Mouse (Mus musculus): ENCODE data around the gene Smg7. TPM values are rescaled to one million over a fixed set of nuclear protein-coding genes. Genes with fewer than 3 reads are reported as not detected.
"Not testable (repeated sequence)": the region's sequence is repeated elsewhere in the genome, so short reads cannot be mapped to it uniquely, and the experiment has no call there.

Gene Smg7
- polyA plus RNA-seq, 1 experiment: 144 TPM

DNA sequence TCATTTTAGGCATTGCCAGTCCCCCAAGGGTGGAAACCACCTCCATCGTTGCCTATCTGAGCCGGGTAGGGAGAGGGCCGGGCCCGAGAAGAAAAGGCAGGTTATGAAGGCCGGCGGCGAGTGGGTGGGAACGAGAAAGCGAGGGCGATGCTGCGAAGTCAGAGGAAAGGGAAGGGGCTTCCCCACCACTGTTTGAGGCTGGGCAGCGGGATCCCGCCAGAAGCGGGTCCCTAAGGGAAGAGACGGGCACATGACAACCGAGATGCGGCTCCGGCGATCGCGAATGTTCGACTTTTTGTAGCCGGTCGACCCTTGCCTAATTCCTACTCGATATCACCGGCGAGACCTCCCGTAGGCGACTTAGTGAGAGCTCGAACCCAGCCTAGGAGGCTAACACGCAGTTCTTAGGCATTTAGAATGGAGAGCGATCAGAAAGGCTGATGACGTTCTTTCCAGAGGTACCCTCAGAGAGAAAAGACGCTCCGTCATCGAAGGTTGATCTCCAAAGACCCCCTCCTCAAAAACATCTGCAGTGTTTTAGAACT, 1.2 kb upstream of the Smg7 start:
- Histone ChIP-seq H3K27ac (ENCODE audit: insufficient read depth, low read length) (peak overlapping the region; percentile 75), H3K9ac (ENCODE audit: low read depth, poor library complexity, severe bottlenecking) (peak overlapping the region; percentile 99), H3K27me3 (ENCODE audit: control insufficient read depth, insufficient read depth, low read length, poor library complexity, severe bottlenecking) (no peaks in the 10 kb centered on the region), H3K36me3 (ENCODE audit: control insufficient read depth, insufficient read depth, low read length, poor library complexity, severe bottlenecking) (peaks cover 9% of the 10 kb centered on the region; the same call in 1 of the 2 replicates), H3K4me3 (ENCODE audit: low read depth, low read length) (peak overlapping the region; percentile 76), H3K9me3 (replicated peaks; ENCODE audit: control insufficient read depth, insufficient read depth, low read length, poor library complexity, severe bottlenecking) (no peaks in the 10 kb centered on the region), H3K4me1 (ENCODE audit: control insufficient read depth, insufficient read depth, low read length) (no peaks in the 10 kb centered on the region)
- TF ChIP-seq EP300 (IDR thresholded peaks at IDR 0.05; ENCODE audit: insufficient read depth, low read depth, low read length) (no peak), CTCF (IDR thresholded peaks at IDR 0.05; ENCODE audit: low read depth, low read length) (no peak), POLR2A (IDR thresholded peaks at IDR 0.05; ENCODE audit: insufficient read depth, low read length) (no peak)

GRCm38 (mm10) chr1:152902665-152903516, 445 bp upstream of the Smg7 start:
- peak overlapping the region; percentile 87 for H3K27ac ChIP-seq (ENCODE audit: insufficient read depth, low read length)
- peaks cover 16% of the 10 kb centered on the region; the same call in 1 of the 2 replicates for H3K36me3 ChIP-seq (ENCODE audit: control insufficient read depth, insufficient read depth, low read length, poor library complexity, severe bottlenecking)
- TF ChIP-seq EP300 (IDR thresholded peaks at IDR 0.05; ENCODE audit: insufficient read depth, low read depth, low read length) (no peak), CTCF (IDR thresholded peaks at IDR 0.05; ENCODE audit: low read depth, low read length) (no peak), POLR2A (IDR thresholded peaks at IDR 0.05; ENCODE audit: insufficient read depth, low read length) (no peak)
- peak overlapping the region; percentile 99 for H3K9ac ChIP-seq (ENCODE audit: low read depth, poor library complexity, severe bottlenecking)
- H3K4me3 ChIP-seq (ENCODE audit: low read depth, low read length): peak overlapping the region; percentile 86
- H3K27me3 ChIP-seq (ENCODE audit: control insufficient read depth, insufficient read depth, low read length, poor library complexity, severe bottlenecking): no peaks in the 10 kb centered on the region
- no peaks in the 10 kb centered on the region for H3K4me1 ChIP-seq (ENCODE audit: control insufficient read depth, insufficient read depth, low read length)
- H3K9me3 ChIP-seq (replicated peaks; ENCODE audit: control insufficient read depth, insufficient read depth, low read length, poor library complexity, severe bottlenecking): no peaks in the 10 kb centered on the region

DNA sequence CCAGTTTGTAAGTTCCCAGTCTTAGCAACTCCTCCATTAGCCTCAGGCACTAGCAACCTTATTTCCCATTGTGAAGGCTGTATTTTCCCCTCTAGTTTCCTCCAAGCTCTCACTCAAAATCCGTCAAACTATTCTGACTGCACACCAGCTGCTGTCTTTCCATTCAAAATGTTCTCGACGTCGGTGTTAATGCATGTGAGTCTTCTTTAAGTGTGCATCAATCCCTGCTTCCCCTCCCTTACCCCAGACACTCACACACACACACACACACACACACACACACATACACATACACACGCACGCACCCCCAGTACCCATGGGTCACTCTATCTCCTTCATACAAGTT, 1.1 kb downstream of the Smg7 start:
- peak overlapping the region; percentile 86 for H3K4me3 ChIP-seq (ENCODE audit: low read depth, low read length)
- no peaks in the 10 kb centered on the region for H3K27me3 ChIP-seq (ENCODE audit: control insufficient read depth, insufficient read depth, low read length, poor library complexity, severe bottlenecking)
- H3K9me3 ChIP-seq (replicated peaks; ENCODE audit: control insufficient read depth, insufficient read depth, low read length, poor library complexity, severe bottlenecking): no peaks in the 10 kb centered on the region
- peak overlapping the region; percentile 74 for H3K27ac ChIP-seq (ENCODE audit: insufficient read depth, low read length)
- peak overlapping the region; percentile 99 for H3K9ac ChIP-seq (ENCODE audit: low read depth, poor library complexity, severe bottlenecking)
- no peaks in the 10 kb centered on the region for H3K4me1 ChIP-seq (ENCODE audit: control insufficient read depth, insufficient read depth, low read length)
- TF ChIP-seq EP300 (IDR thresholded peaks at IDR 0.05; ENCODE audit: insufficient read depth, low read depth, low read length) (no peak), POLR2A (IDR thresholded peaks at IDR 0.05; ENCODE audit: insufficient read depth, low read length) (no peak), CTCF (IDR thresholded peaks at IDR 0.05; ENCODE audit: low read depth, low read length) (no peak)
- H3K36me3 ChIP-seq (ENCODE audit: control insufficient read depth, insufficient read depth, low read length, poor library complexity, severe bottlenecking): peaks cover 25% of the 10 kb centered on the region; the same call in 1 of the 2 replicates

DNA sequence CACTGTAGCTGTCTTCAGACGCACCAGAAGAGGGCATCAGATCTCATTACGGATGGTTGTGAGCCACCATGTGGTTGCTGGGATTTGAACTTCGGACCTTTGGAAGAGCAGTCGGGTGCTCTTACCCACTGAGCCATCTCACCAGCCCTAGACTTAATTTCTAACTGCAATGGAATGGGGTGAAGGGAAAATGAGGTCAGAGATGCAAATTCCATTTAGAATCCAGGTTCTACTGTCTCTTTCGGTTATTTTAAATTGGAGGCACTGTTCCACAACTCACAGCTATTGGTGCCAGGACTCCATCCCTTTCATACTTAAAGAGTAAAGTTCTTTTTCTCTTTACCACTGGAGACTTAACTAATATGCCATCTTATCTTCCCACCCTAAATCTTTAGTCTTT, 14.4 kb downstream of the Smg7 start:
- not testable (repeated sequence) for H3K9ac ChIP-seq (ENCODE audit: low read depth, poor library complexity, severe bottlenecking); H3K4me1 ChIP-seq (ENCODE audit: control insufficient read depth, insufficient read depth, low read length); H3K9me3 ChIP-seq (replicated peaks; ENCODE audit: control insufficient read depth, insufficient read depth, low read length, poor library complexity, severe bottlenecking); H3K27ac ChIP-seq (ENCODE audit: insufficient read depth, low read length); H3K36me3 ChIP-seq (ENCODE audit: control insufficient read depth, insufficient read depth, low read length, poor library complexity, severe bottlenecking); H3K27me3 ChIP-seq (ENCODE audit: control insufficient read depth, insufficient read depth, low read length, poor library complexity, severe bottlenecking); H3K4me3 ChIP-seq (ENCODE audit: low read depth, low read length)

DNA sequence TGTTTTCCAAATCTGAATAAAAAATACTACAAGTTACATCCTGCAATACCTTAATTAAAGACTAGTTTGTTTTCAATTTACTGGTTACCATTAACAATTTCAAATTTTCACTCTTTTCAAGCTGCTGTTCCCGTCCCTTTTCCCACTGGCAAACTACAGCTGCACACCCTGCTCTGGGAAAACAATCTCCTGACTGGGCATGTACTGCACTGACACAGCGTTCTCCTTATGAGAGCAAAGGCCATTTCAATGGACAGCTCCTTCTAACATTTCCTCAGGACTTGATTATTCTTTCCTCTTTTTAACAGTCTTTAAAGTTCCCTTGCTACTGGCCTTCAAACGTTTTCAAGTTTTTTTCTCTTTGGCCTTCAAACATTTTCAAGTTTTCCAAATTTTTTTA, 31.4 kb downstream of the Smg7 start:
- no peaks in the 10 kb centered on the region for H3K27me3 ChIP-seq (ENCODE audit: control insufficient read depth, insufficient read depth, low read length, poor library complexity, severe bottlenecking)
- H3K36me3 ChIP-seq (ENCODE audit: control insufficient read depth, insufficient read depth, low read length, poor library complexity, severe bottlenecking): peaks cover 39% of the 10 kb centered on the region
- no peaks in the 10 kb centered on the region for H3K4me1 ChIP-seq (ENCODE audit: control insufficient read depth, insufficient read depth, low read length)
- no peak overlapping the region for H3K9ac ChIP-seq (ENCODE audit: low read depth, poor library complexity, severe bottlenecking)
- no peak for TF ChIP-seq CTCF (IDR thresholded peaks at IDR 0.05; ENCODE audit: low read depth, low read length)
- no peak for TF ChIP-seq EP300 (IDR thresholded peaks at IDR 0.05; ENCODE audit: insufficient read depth, low read depth, low read length)
- no peak for TF ChIP-seq POLR2A (IDR thresholded peaks at IDR 0.05; ENCODE audit: insufficient read depth, low read length)
- H3K4me3 ChIP-seq (ENCODE audit: low read depth, low read length): no peak overlapping the region
- no peak overlapping the region for H3K27ac ChIP-seq (ENCODE audit: insufficient read depth, low read length)
- no peaks in the 10 kb centered on the region for H3K9me3 ChIP-seq (replicated peaks; ENCODE audit: control insufficient read depth, insufficient read depth, low read length, poor library complexity, severe bottlenecking)

DNA sequence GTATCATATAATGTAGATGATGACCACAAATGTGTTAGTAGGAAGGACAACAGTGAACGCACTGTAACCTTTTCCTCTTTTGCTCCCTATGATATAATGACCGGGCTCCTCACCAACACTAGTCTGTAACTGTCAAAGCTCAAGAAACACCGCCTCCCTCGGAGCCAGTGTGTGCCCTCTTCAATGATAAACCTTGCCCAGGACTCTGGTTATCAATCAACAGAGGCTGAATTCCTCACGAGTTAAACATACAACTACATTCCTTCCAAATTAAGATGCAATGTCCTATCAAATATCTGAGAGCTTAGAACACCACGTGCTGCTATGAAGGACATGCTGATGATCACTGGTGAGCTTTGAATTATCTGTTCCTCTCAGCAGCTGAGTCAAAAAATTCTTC, 32.5 kb downstream of the Smg7 start:
- Histone ChIP-seq H3K4me1 (ENCODE audit: control insufficient read depth, insufficient read depth, low read length) (no peaks in the 10 kb centered on the region), H3K9me3 (replicated peaks; ENCODE audit: control insufficient read depth, insufficient read depth, low read length, poor library complexity, severe bottlenecking) (no peaks in the 10 kb centered on the region), H3K27me3 (ENCODE audit: control insufficient read depth, insufficient read depth, low read length, poor library complexity, severe bottlenecking) (no peaks in the 10 kb centered on the region), H3K9ac (ENCODE audit: low read depth, poor library complexity, severe bottlenecking) (no peak overlapping the region), H3K4me3 (ENCODE audit: low read depth, low read length) (no peak overlapping the region), H3K36me3 (ENCODE audit: control insufficient read depth, insufficient read depth, low read length, poor library complexity, severe bottlenecking) (peaks cover 50% of the 10 kb centered on the region), H3K27ac (ENCODE audit: insufficient read depth, low read length) (no peak overlapping the region)
- TF ChIP-seq EP300 (IDR thresholded peaks at IDR 0.05; ENCODE audit: insufficient read depth, low read depth, low read length) (no peak), CTCF (IDR thresholded peaks at IDR 0.05; ENCODE audit: low read depth, low read length) (no peak), POLR2A (IDR thresholded peaks at IDR 0.05; ENCODE audit: insufficient read depth, low read length) (no peak)

All from ES-Bruce4 (cell line).